Mouse (Mus musculus): Measurements from ENCODE around the gene Fcrl5.
A peak's percentile ranks its signal among the peaks of the same experiment; 100 is the strongest.
"Not testable (repeated sequence)": the region's sequence is repeated elsewhere in the genome, so short reads cannot be mapped to it uniquely, and the experiment has no call there.

Gene Fcrl5

DNA sequence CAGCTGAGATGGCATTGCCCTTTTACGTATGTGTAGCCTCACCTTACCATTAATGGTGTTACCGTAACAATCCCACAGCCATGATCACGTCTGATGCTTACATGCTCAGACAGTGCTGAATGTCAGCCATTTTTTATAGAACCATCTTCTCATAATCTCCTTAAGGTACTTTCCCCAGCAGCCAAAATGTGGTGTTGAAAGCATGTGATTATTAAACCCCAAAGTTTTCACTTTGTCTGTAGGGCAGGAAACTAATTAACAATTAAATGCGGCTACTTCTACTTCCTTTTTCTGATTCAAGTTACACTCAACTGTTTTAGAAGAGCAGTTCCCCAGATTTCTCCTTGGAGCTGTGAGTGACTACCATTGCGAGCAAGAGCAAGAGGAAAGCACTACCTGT is at the start of gene Fcrl5:
Gene Fcrl5 (plus strand): TSS at position 295 of the 400 bp plus-strand sequence.
- DNase-seq: no peak

GRCm38 (mm10) chr3:87390935-87391334 is 44.6 kb upstream of the Fcrl5 start:
- no peak for DNase-seq

DNA sequence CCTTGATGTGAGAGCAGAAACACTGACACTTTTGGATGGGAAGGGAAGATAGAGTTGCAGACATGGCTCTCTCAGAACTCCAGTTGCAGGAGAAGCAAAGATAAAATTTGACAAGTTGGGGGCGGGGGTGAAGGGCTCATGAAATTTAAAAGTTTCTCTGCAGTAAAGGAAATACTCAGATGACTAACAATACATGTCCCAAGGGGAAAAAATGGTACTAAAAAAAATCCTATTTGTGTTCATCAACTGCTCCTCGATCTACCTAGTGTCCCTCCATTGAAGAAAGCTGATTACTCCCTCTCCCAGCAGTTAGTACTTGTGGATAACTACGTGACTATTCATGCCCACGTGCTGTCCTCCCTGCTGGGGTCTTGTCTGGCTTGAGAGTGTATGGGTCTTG is 36.8 kb upstream of the Fcrl5 start:
- no peak for DNase-seq

DNA sequence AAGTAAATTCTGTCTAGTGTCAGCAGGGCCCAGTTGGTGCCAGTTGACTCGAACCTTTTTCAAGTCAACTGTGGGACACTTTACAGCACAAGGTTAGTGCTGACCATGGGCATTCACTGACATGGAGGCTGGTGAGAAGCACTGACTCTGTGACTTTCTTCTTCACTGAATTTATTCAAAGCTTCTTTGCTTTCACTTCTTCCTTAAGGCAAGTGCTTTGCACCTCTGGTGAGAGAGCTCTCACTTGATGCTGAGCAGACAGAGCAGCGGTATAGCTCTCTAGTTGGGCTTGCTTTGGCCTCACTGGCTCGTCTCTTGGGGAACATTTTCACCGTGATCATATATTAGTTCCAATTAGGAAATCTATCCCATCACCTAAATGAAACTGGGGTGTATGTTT is 35.7 kb upstream of the Fcrl5 start:
- no peak for DNase-seq

DNA sequence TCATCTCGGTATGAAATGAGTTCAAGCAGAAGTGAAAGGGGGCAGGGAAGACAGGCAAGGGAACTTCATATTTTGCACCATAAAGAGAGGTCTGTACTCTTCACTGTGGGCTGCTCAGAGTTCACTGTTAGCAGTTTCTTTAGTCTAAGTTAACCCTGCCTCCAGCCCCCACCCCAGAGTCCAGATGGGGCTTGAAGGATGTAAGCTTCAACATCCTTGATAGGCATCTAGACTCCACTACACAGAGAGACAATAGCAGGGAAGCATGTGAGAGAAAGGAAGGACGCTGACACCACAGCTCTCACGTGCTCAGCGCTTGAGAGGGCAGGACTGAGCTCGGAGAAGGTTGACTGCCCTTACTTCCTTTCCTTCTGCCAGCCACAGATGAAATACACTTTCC is 34.3 kb upstream of the Fcrl5 start:
- peak; percentile 18 for DNase-seq

GRCm38 (mm10) chr3:87408171-87408570 is 27.4 kb upstream of the Fcrl5 start:
- peak; percentile 48 for DNase-seq

- DNase-seq: no peak
These were observed 26.2 kb upstream of the Fcrl5 start for GRCm38 (mm10) chr3:87409196-87409935.

- DNase-seq: no peak
These were observed 25.0 kb upstream of the Fcrl5 start for GRCm38 (mm10) chr3:87410605-87411004.

- peak; percentile 57 for DNase-seq
These were observed 24.4 kb upstream of the Fcrl5 start for GRCm38 (mm10) chr3:87411150-87411549.

GRCm38 (mm10) chr3:87420645-87421044 is 14.9 kb upstream of the Fcrl5 start:
- no peak for DNase-seq

GRCm38 (mm10) chr3:87422386-87422910 is 13.1 kb upstream of the Fcrl5 start:
- no peak for DNase-seq

DNA sequence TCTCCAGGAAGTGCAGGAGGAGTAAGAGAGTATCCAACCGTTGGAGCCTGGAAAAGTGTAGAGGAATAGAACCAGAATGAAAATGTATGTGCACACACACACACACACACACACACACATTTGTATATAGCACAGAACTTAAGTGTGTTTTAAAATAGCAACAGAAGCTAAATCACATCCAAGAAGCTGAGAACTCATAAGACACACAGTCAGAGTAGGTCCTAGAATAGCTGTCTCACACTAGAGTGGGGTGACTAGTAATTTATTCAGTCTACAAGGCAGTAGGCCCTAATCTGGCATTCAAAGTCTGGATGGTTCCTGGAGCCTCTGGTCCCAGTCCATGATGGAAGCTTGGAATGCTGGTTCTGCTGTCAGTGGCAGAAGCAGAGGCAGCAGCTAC is 5.0 kb downstream of the Fcrl5 start:
- DNase-seq: no peak

DNA sequence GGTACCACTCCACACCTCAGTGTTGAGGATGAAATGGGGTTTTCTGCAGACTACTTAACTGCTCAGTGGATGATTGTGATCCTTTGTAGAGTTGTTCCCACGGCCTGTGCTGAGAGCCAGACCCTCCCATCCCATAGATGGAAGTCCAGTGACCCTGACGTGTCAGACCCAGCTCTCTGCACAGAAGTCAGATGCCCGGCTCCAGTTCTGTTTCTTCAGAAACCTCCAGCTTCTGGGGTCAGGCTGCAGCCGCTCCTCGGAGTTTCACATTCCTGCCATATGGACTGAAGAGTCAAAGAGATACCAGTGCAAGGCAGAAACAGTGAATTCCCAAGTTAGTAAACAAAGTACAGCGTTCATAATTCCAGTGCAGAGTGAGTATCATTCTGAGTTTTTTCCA is 8.4 kb downstream of the Fcrl5 start:
- DNase-seq: no peak

- DNase-seq: no peak
These were observed 29.9 kb downstream of the Fcrl5 start for GRCm38 (mm10) chr3:87465454-87465853.

- DNase-seq: no peak
These were observed 31.4 kb downstream of the Fcrl5 start for GRCm38 (mm10) chr3:87467011-87467410.

DNA sequence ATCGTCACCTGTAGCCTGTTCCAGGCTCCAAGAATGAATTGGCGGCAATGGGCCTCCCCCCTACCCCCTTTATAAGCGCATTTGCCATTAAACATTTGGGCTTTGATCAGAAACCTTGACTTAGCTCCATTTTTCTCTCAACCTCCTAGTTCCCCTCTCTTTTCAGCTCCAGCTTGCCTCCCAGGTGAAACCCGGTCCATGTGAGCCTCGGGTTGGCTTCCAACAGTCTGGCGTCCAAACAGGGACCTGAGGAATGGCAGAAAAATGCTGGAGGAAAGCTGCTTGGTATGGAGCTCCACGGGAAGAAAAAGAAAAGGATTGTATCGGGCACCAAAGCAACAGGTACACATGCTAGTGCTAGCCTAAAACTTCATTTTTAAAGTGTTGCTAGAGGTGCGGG is 31.8 kb downstream of the Fcrl5 start:
- no peak for DNase-seq

DNA sequence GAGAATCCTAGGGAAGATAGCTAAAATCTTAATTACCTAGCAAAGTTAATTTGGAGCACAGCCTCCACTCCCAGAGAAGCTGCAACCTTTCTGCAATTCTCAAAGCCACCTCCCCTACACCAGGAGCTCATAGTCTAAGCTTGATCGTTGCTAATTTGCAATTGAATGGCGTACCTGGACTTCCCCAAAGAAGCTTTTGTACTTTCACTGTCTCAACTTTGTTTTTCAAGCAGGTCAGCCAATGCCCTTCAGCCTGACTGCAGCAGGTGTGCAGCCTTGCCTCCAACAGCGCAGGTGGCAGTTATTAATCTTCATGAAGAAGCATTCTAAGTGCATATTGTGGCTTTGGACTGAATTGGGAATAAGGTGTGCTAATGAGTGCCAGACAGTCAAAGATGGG is 42.4 kb downstream of the Fcrl5 start:
- not testable (repeated sequence) for DNase-seq

DNA sequence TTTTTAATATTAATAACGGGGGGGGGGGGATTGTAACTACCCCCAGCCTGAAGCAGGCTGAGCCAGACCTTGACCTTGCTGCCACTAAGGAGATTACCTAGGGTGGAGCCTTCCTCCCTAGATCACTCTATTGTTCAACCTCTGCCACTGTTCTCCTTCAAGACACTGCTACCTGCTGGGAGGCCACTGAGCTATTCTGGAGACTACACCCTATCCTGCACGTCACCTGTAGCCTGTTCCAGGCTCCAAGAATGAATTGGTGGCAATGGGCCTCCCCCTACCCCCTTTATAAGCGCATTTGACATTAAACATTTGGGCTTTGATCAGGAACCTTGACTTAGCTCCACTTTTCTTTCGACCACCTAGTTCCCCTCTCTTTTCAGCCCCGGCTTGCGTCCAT is 43.0 kb downstream of the Fcrl5 start:
- not testable (repeated sequence) for DNase-seq

GRCm38 (mm10) chr3:87479230-87479629 is 43.7 kb downstream of the Fcrl5 start:
- not testable (repeated sequence) for DNase-seq

GRCm38 (mm10) chr3:87487392-87487791 is 51.8 kb downstream of the Fcrl5 start:
- no peak for DNase-seq

GRCm38 (mm10) chr3:87487911-87488310 is 52.3 kb downstream of the Fcrl5 start:
- no peak for DNase-seq

GRCm38 (mm10) chr3:87498266-87498665 is 62.7 kb downstream of the Fcrl5 start:
- DNase-seq: no peak

- DNase-seq: peak; percentile 61
These were observed 63.5 kb downstream of the Fcrl5 start for GRCm38 (mm10) chr3:87499072-87499471.

GRCm38 (mm10) chr3:87500088-87501055 is 64.8 kb downstream of the Fcrl5 start:
- no peak for DNase-seq

Data from liver (tissue).